Mouse (Mus musculus) stomach, postnatal 0 days (tissue): ENCODE data around the gene Phb. TPM values are rescaled to one million over a fixed set of nuclear protein-coding genes. Genes with fewer than 3 reads are reported as not detected.

Experiments used
- ATAC-seq: fragments of 200-750 bp; cut with Nextera tagmentation; 2 replicates; pipeline ENCODE4 v1.8.0; 2017; ENCODE audit not compliant: low FRiP score, low TSS enrichment
- DNase-seq: peaks from one replicate; pipeline ENCODE4 v3.0.0-alpha.2; 2016; ENCODE audit warnings: low spot score
- H3K27ac ChIP-seq: fragments of 300-500 bp; sonication (generic); replicated peaks from 2 replicates; pipeline ENCODE4 v1.5.1; 2014; ENCODE audit warnings: mild to moderate bottlenecking, control low read depth
- H3K27me3 ChIP-seq: fragments of 300-500 bp; sonication (generic); 2 replicates; pipeline ENCODE4 v1.6.1; 2014; ENCODE audit warnings: low read length; ENCODE audit not compliant: control insufficient read depth, insufficient read depth
- H3K36me3 ChIP-seq: fragments of 300-500 bp; sonication (generic); 2 replicates; pipeline ENCODE4 v1.6.1; 2014; ENCODE audit warnings: low read length, mixed read lengths; ENCODE audit not compliant: control insufficient read depth, insufficient read depth
- H3K4me1 ChIP-seq: fragments of 300-500 bp; sonication (generic); replicated peaks from 2 replicates; pipeline ENCODE4 v1.6.1; 2014; ENCODE audit warnings: antibody characterized with exemption; ENCODE audit not compliant: control insufficient read depth, insufficient read depth
- H3K4me2 ChIP-seq: fragments of 300-500 bp; sonication (generic); replicated peaks from 2 replicates; pipeline ENCODE4 v1.6.1; 2014; ENCODE audit warnings: low read depth, mild to moderate bottlenecking, control low read depth, moderate library complexity
- H3K4me3 ChIP-seq: fragments of 300-500 bp; sonication (generic); 2 replicates; pipeline ENCODE4 v1.5.1; 2014; ENCODE audit warnings: low read depth, low read length, control low read depth
- H3K9ac ChIP-seq: fragments of 300-500 bp; sonication (generic); 2 replicates; pipeline ENCODE4 v1.6.1; 2014; ENCODE audit warnings: mild to moderate bottlenecking, low read length, control low read depth, mixed read lengths
- H3K9me3 ChIP-seq: fragments of 300-500 bp; sonication (generic); 2 replicates; pipeline ENCODE4 v1.6.1; 2016; ENCODE audit warnings: low read length; ENCODE audit not compliant: control insufficient read depth
- CTCF ChIP-seq: IDR thresholded peaks from 2 replicates; pipeline ENCODE4 v1.5.1; 2016; ENCODE audit warnings: antibody characterized with exemption, low read depth, mild to moderate bottlenecking, moderate library complexity
- EP300 ChIP-seq: optimal IDR thresholded peaks from 2 replicates; pipeline ENCODE3; 2016; ENCODE audit warnings: antibody characterized with exemption
- WGBS: fragments of 180-500 bp; shearing (Covaris S2); extraction: QIAGEN DNeasy Blood & Tissue Kit; methylation state at CpG from one replicate; pipeline ENCODE4 v1.1.7; 2014; 5-methylcytosine and 5-hydroxymethylcytosine counted together
- polyA plus RNA-seq: library from polyadenylated mRNA; unstranded; fragments of >200 nt; fragmentation: Nextera tagmentation; extraction: Ambion mirVana; gene quantifications from 2 replicates; pipeline ENCODE4 v1.2.1, GENCODE M21; 2015

Gene Phb
- polyA plus RNA-seq, 1 experiment from 2014 or later: 202 TPM

GRCm38 (mm10) chr11:95709534-95710040 is 42.8 kb downstream of the Phb start:
- Histone ChIP-seq H3K9ac (no peak overlapping the region), H3K4me3 (no peak overlapping the region), H3K9me3 (no peaks in the 10 kb centered on the region), H3K4me2 (no peak overlapping the region), H3K27me3 (no peaks in the 10 kb centered on the region), H3K4me1 (no peaks in the 10 kb centered on the region), H3K36me3 (no peaks in the 10 kb centered on the region), H3K27ac (no peak overlapping the region)
- no peak for TF ChIP-seq CTCF
- TF ChIP-seq EP300: no peak
- no peak for ATAC-seq
- DNase-seq: no peak
- WGBS: 87% methylated on average over 6 of the region's 6 CpGs

GRCm38 (mm10) chr11:95710478-95710877 is 43.7 kb downstream of the Phb start:
- Histone ChIP-seq H3K9me3 (no peaks in the 10 kb centered on the region), H3K36me3 (no peaks in the 10 kb centered on the region), H3K4me3 (no peak overlapping the region), H3K27me3 (no peaks in the 10 kb centered on the region), H3K27ac (no peak overlapping the region), H3K4me2 (no peak overlapping the region), H3K9ac (no peak overlapping the region), H3K4me1 (no peaks in the 10 kb centered on the region)
- DNase-seq: no peak
- 81% methylated on average over 7 of the region's 7 CpGs for WGBS
- ATAC-seq: no peak
- no peak for TF ChIP-seq EP300

GRCm38 (mm10) chr11:95712085-95712562 is 45.4 kb downstream of the Phb start:
- DNase-seq: peak; percentile 62
- WGBS: 13% methylated on average over 12 of the region's 12 CpGs
- peak overlapping the region; percentile 99 for H3K27ac ChIP-seq
- H3K4me2 ChIP-seq: peak overlapping the region; percentile 85
- no peak for TF ChIP-seq EP300
- TF ChIP-seq CTCF: no peak
- H3K4me1 ChIP-seq: no peaks in the 10 kb centered on the region
- H3K9ac ChIP-seq: peak overlapping the region; percentile 96
- no peaks in the 10 kb centered on the region for H3K9me3 ChIP-seq
- peak; percentile 44 for ATAC-seq
- H3K4me3 ChIP-seq: peak overlapping the region; percentile 74
- no peaks in the 10 kb centered on the region for H3K36me3 ChIP-seq
- no peaks in the 10 kb centered on the region for H3K27me3 ChIP-seq

GRCm38 (mm10) chr11:95712563-95713224 is 45.9 kb downstream of the Phb start, which contains the start of gene Zfp652:
Gene Zfp652, plus strand, starts transcription at chr11:95712673.
- Histone ChIP-seq H3K9me3 (no peaks in the 10 kb centered on the region), H3K27ac (peak within 1 kb of the TSS; percentile 99), H3K4me3 (peak within 1 kb of the TSS; percentile 74), H3K36me3 (no peaks in the 10 kb centered on the region), H3K27me3 (no peaks in the 10 kb centered on the region), H3K9ac (peak within 1 kb of the TSS; percentile 96), H3K4me1 (no peaks in the 10 kb centered on the region), H3K4me2 (peak within 1 kb of the TSS; percentile 85)
- ATAC-seq: peak; percentile 92
- TF ChIP-seq EP300 (no peak), CTCF (no peak)
- under 1% methylated on average over 34 of the region's 103 CpGs for WGBS
- peak; percentile 96 for DNase-seq

- peak; percentile 59 for DNase-seq
- H3K27ac ChIP-seq: peak overlapping the region; percentile 99
- no peaks in the 10 kb centered on the region for H3K27me3 ChIP-seq
- no peaks in the 10 kb centered on the region for H3K4me1 ChIP-seq
- peak overlapping the region; percentile 74 for H3K4me3 ChIP-seq
- peak; percentile 56 for ATAC-seq
- H3K9me3 ChIP-seq: no peaks in the 10 kb centered on the region
- TF ChIP-seq CTCF: no peak
- no peak for TF ChIP-seq EP300
- H3K4me2 ChIP-seq: peak overlapping the region; percentile 85
- 0% methylated on average over 33 of the region's 49 CpGs for WGBS
- H3K36me3 ChIP-seq: no peaks in the 10 kb centered on the region
- peak overlapping the region; percentile 96 for H3K9ac ChIP-seq
Observed at GRCm38 (mm10) chr11:95713225-95713810, 46.6 kb downstream of the Phb start.

GRCm38 (mm10) chr11:95713811-95714241 is 47.1 kb downstream of the Phb start:
- no peak for TF ChIP-seq EP300
- no peak for TF ChIP-seq CTCF
- ATAC-seq (no peak), DNase-seq (peak; percentile 29)
- under 1% methylated on average over 13 of the region's 13 CpGs for WGBS
- H3K27ac ChIP-seq: peak overlapping the region; percentile 99
- no peaks in the 10 kb centered on the region for H3K4me1 ChIP-seq
- peak overlapping the region; percentile 74 for H3K4me3 ChIP-seq
- peak overlapping the region; percentile 85 for H3K4me2 ChIP-seq
- H3K27me3 ChIP-seq: no peaks in the 10 kb centered on the region
- H3K9me3 ChIP-seq: no peaks in the 10 kb centered on the region
- H3K9ac ChIP-seq: peak overlapping the region; percentile 96
- H3K36me3 ChIP-seq: no peaks in the 10 kb centered on the region
